Mouse (Mus musculus): ENCODE results near the gene Zfp108.
"Not testable (repeated sequence)": the region's sequence is repeated elsewhere in the genome, so short reads cannot be mapped to it uniquely, and the experiment has no call there.

The Zfp108 gene

DNA sequence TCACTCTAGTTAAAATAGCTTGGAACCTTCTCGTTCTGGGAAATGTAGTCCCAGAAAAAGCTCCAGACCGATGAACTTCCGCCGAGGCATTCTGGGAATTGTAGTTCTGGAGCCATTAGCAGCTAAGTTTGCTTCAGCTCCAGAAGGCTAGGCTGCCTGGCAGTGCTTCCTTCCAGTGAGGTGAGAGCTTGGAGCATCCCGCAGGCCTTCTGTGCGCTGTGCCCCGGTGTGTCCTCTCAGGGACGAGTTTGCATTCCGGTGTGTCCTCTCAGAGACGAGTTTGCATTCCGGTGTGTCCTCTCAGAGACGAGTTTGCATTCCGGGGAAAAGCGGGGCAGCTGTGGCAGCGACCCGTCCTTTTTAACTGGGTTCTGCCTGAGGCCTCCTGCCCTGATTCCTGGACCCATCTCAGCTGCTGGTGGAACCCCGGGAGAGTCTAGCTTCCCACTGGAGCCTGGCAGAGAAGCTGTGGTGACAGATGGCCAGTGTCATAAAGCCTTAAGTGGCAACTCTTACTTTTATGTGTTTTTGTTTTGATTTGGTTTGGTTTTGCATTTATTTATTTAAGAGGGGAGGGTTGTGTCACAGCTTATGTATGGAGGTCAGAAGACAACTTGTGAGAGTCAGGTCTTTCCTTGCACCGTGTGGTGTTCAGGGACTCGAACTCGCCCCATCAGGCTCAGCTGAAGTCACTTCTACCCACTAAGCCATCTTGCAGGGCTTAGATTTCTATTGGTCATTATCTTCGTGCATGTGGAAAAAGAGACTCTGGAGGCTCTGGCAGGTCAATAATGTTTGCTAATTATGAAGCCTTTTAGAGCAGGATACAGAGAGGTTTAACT is at the start of gene Zfp108:
TSS of gene Zfp108 (plus strand) at position 162 of the 842 bp plus-strand sequence.
- no peak for DNase-seq (ENCODE audit: low read depth, low spot score)

DNA sequence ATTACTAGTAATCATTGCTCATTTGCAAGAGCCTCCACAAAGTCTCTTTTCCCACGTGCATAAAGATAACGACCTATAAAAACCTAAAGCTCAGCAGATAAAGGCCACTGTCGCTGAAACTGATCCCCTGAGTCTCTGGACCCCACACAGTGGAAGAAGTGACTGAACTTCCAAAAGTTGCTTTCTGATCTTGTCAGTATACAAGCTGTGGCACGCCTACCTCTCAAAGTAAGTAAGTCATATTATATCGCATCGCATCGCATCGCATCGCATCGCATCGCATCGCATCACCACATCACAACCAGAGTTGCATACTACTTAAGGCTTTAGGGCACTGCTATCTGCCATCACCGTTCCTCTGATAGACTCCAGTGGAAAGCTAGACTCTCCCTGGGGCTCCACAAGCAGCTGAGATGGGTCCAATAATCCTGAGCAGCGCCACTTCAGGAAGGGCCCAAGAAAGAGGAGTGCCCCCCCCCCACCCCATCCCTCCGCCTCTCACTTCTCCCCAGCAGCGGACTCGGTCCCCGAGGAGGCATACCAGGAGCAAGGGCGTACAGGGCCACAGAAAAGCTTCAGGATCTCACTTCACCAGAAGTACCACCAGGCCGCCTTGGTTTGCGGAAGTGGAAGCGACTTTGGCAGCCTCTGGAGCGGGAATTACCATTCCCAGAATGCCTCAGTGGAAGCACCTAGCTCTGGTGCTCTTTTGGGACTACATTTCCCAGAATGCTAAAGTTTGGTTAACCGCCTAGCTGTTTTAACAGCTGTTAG is 46.9 kb upstream of the Zfp108 start:
- no peak for DNase-seq (ENCODE audit: low read depth, low spot score)

DNA sequence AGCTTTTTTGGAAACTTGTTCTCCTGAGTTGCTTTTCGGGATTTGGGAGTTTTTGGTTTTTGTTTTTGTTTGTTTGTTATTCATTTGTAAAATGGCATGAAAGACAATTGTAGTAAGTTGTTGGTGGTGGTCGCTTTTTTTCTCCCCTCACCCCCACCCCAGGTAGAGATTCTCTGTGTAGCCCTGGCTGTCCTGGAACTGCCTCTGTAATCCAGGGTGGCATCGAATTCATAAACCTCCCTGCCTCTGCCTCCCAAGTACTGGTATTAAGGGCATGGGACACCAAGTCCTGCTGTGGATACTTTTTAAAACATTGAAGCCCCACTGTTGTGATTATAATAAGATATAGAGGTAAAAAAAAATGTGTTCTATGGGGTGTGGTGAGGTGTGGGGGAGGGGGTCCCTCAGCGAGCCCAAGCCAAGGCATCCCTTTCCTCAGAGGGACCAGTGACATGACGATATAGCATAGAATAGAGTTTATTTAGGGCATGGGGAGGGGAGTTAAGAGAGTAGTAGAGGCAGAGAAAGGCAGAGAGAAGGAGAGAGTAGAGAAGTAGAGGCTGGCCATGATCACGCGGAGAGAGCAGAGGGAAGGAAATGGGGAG is 46.2 kb upstream of the Zfp108 start:
- no peak for DNase-seq (ENCODE audit: low read depth, low spot score)

DNA sequence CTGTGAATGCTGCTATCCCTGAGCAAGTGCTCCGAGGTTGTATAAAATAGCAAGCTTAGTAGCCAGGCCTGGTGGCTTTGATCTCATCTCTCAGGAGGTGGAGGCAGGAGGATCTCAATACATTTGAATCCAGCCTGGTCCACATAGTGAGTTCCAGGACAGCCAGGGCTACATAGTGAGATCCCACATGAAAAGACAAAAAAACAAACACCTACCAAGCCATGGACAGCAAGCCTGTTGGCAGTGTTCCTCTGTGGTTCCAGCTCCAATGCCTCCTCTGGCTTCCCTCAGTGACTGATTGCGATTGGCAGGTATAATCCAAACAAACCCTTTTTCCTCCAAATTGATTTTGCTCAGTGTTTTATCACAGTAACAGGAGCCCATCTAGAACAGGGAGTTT is 44.3 kb upstream of the Zfp108 start:
- no peak for DNase-seq (ENCODE audit: low read depth, low spot score)

DNA sequence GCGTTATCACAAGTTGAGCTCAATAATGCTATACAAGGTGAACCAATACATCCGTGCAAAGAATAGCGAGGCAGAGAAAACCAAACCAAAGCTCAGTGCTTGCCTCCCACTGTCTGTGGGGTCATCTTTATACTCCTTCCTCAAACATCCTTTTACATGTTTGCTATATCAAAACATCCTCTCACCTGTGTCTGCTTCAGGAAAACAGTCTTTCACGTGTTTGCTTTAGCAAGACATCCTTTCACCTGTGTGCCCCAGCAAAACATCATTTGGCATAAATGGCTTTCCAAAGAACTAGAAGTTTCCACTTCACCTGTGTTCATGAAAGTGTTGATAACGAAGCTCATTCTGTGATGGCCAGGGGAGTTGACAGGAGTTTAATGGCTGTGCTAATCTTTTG is 43.3 kb upstream of the Zfp108 start, which contains the start of gene Zfp111:
TSS of gene Zfp111 (minus strand) at position 101 of the 400 bp plus-strand sequence.
- no peak for DNase-seq (ENCODE audit: low read depth, low spot score)

DNA sequence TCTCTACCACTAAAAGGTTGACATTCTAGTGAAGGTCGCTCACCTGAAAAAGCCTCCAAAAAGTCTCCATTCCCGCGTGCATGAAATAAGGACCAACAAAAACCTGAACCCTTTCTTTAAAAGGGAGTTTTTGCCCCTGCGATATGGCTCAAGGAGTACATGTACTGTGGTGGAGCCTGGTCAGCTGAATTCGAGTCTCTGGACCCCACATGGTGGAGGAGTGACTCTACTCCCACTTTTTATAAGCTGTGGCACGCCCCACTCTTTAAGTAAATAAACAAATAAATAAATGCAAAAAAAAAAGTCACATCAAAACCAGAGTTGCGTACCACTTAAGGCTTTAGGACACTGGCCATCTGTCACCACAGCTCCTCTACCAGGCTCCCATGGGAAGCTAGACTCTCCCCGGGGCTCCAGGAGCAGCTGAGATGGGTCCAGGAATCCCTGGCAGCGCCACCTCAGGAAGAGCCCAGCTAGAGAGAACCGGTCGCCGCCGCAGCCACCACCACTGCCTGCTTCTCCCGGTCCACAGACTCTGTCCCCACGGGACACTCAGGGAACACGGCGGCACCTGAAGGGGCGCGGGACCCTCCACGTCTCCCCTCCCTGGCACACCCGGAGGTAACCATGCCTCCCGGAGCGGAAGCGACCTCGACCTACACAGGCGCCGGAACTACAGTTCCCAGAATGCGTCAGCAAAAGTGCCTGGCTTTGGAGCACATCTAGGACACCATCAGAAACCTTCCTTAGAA is 17.4 kb upstream of the Zfp108 start, which contains the start of gene Zfp109:
TSS of gene Zfp109 (minus strand) at position 521 of the 752 bp plus-strand sequence.
- DNase-seq (ENCODE audit: low read depth, low spot score), result no peak

DNA sequence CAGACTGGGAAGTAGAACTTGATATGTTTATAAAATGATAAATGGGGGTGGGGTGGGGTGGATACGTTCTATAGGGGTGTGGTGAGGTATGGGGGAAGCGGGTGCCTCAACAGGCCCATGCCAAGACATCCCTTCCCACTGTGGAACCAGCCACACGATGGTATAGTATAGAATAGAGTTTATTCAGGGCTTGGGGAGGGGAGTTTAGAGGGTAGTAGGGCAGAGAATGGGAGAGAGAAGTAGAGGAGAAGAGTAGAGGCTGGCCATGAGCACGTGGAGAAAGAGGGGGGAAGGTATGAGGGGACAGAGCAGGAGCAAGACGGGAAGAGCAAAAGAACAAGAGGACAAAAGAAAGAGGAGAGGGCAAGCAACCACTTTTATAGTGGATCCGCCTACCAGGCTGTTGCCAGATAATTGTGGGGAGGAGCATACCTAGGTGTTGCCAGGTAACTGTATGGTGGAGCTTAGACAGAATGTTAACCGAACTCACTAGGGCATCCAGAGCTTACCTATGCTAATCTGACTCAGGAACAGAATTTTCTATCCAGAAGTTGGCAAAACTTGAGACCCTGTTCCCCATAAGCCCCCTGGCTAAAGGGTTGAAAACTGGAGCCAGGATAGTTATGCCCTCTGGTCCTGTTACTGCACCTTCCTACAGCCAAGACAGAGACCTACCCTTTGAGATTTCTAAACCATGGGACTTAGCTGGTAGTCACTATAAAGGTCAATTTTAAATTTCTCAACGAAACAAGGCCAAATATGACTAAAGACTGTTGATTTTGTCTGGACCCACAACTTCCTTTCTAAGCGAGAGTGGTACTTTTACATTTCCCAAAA is 597 bp upstream of the Zfp108 start:
- no peak for DNase-seq (ENCODE audit: low read depth, low spot score)

DNA sequence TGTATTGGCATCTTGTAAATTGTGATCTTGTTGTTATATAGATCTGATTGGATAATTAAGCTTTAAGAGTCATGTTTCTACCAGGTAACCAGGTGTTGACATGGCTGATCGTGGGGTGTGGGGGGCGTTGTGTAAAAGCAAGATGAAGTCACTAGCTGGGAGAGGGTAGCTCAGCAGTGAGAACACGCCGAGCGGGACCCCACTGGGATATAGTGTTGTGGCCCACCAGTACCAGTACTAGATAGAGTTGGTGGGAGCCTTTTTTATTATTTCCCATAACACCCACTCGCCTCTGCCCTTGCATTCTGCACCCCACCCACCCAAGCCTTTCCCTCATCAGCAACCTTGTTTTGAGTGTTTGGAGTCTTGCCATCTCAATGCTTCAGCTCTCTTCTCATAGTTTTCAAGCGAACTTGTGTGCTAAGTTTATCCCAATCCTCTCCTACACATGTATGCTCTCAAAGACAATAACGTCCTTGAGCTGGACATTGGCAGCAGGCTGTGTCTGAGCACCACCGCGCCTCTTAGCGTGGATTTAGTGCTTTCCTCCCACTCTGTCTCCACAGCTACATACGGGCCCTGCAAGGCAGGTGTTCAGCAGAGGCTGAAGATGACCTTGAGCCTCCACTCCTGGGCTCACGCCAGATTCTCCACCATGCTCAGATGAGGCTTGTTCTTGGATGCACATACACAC is 4.9 kb downstream of the Zfp108 start:
- DNase-seq (ENCODE audit: low read depth, low spot score), result no peak

DNA sequence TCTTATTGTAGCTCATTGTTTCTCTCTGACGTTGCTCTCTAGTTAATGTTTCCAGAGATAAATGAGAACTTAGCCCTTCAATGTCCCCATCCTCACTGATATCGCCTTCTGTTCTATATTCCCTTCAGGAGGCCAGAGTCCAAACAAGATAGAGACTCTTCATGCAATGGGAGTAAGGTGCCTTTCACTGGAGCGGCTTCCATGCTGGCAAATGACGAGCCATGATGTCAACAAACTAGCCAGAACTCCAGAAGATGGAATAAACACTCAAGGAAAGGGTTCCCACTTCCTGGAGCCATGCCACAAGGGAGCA is 5.4 kb downstream of the Zfp108 start:
- DNase-seq (ENCODE audit: low read depth, low spot score), result no peak

DNA sequence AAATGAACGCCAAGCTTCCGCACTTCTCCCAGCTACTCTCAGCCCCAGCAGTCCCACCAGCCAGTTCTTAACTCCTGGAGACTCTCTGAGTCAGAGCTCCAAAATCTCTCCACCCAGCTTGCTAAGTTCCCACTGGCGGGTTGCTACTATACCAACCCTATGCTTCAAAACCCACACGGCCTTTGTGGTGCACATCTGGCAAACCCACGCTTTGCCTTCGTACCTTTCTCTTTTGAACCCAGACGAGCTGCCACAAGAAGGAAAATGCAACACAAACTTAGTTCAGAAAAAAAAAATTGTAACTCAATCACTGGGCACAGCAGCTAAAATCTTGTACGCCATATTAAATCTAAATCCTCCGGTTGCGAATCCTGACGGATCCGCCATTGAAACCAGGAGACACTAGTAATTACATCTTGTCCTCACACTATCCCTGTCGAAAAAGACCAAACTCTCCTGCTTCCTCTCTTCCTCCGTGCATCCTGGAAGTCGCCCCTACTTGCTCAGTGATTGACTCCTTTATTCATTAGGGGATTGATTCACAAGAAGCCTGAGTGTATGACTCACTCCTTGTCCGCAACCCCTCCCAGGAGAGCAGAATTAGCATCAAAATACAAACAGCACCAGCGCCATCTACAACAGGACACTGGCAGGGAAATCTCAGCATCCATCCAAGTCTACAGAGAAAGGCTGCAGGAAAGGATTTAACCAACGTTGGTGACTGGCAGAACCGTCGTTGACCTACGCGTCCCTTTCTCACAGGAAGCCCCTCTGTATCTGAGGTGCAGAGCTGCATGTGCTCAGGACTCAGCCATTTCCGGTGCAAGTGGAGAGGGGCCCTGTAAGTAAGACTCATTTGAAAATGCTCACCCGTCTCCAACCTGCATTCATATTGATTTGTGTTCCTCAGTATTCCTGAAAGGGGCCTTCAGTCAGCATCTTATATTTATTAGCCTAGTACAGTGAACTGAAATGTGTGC is 13.9 kb downstream of the Zfp108 start:
- no peak for DNase-seq (ENCODE audit: low read depth, low spot score)

DNA sequence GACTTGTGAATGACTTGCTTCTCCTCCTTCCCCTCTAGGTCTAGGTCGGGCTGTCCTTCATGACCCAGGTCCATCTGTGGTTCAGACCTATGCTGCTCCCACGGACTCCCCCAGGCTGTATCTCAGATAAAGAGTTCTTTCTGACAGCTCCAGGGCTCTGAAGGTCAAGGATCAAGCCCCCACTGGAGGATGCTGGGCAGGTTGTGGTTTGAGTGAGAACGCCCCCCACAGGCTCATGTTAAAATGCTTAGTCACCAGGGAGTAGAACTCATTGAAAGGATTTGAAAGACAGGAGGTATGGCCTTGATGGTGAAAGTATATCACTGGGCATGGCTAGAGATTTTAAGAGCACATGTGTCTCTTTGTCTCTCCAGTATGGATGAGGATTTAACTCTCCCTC is 14.7 kb downstream of the Zfp108 start:
- no peak for DNase-seq (ENCODE audit: low read depth, low spot score)

DNA sequence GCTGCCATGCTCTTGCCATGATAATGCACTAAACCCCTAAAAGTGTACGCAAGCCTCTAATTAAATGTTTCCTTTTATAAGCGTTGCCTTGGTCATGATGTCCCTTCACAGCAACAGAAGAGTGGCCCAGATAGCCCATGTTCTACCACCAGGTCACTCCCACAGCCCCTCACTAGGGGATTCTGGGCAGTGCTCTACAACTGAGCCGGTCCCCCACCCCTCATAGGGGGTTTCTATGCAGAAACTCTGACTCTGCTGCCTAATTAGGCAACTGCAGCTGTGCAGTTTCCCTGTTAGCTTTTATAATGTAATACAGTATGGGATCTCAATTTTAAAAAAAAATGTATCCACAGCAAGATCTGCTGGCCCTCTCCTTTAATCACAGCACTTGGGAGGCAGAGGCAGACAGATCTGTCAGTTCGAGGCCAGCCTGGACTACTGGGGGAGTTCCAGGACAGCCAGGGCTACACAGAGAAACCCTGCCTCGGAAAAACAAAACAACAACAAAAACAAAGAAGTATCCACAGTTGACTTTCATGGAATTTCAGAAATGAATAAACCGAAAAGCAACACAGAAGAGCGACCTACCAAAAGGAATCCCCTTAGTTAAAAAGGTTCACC is 15.2 kb downstream of the Zfp108 start:
- DNase-seq (ENCODE audit: low read depth, low spot score), result no peak

DNA sequence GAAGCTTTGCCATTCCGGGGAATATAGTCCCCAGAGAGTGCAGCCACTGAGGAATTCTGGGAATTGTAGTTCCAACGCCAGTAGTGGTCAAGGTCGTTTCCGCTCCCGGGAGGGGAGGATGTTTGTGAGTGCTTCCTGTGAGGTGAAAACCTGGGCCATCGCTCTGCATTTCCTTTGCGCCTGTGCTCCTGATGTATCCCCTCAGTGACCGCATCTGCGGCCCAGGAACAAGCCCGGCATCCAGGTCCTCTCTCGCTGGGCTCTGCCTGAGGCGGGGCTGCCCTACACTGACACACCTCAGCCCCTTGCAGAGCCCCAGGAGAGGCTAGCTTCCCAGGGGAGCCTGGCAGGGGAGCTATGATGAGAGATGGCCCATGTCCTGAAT is 15.7 kb downstream of the Zfp108 start, which contains the start of gene Zfp93:
TSS of gene Zfp93 (plus strand) at position 133 of the 385 bp plus-strand sequence.
- no peak for DNase-seq (ENCODE audit: low read depth, low spot score)

DNA sequence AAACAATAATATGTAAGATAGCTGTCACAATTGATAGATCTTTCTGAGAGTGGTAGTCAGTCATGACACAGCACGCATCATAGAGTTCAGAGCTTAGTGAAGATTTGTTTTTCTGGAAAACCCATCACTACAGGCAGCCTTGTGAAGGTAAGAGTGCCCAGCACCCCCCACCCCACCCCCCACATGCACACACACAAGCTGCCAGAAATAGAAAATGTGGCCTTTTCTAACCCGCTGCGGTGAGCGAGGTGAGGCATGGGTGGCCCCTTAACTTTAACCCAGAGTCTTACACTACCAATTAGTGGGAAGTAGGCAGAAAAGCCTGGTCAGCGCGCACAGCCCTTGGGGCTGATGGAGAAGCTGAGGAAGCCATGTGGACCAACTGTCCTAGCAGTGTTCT is 16.6 kb downstream of the Zfp108 start:
- DNase-seq (ENCODE audit: low read depth, low spot score), result no peak

DNA sequence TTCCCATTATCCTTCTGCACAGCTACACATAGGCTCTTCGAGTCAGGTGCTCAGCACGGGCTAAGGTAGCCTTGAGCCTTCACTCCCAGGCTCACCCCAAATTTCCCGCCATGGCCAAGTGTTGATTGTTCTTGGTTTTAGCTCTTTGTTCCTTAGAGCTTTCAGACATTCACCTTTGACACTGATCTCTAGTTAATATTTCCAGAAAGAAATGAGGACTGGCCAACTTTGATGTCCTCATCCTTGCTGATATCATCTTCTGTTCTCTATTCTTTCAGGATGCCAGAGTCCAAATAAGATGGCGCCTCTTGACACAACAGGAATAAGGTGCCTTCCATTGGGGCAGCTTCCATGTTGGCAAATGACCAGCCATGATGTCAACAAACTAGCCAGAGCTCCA is 19.9 kb downstream of the Zfp108 start:
- DNase-seq (ENCODE audit: low read depth, low spot score), result no peak

DNA sequence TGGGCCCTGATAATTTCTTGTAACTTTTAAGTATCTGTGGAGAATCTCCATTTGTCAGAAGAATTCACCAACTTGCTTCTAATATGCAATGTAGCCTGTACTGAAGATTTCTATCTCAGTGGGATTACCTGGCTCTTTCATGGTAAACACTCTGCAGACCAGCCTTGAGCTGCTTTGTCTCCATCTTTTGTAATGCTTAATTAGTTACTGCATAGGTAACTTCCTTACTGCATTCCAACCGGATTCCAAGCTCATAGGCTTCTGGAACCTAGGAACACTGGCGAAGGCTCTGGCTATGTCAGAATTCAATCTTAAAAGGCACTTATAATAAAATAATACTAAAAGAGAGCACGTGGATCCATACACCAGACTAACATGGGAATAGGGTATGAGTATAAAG is 24.2 kb downstream of the Zfp108 start:
- not testable (repeated sequence) for DNase-seq (ENCODE audit: low read depth, low spot score)

DNA sequence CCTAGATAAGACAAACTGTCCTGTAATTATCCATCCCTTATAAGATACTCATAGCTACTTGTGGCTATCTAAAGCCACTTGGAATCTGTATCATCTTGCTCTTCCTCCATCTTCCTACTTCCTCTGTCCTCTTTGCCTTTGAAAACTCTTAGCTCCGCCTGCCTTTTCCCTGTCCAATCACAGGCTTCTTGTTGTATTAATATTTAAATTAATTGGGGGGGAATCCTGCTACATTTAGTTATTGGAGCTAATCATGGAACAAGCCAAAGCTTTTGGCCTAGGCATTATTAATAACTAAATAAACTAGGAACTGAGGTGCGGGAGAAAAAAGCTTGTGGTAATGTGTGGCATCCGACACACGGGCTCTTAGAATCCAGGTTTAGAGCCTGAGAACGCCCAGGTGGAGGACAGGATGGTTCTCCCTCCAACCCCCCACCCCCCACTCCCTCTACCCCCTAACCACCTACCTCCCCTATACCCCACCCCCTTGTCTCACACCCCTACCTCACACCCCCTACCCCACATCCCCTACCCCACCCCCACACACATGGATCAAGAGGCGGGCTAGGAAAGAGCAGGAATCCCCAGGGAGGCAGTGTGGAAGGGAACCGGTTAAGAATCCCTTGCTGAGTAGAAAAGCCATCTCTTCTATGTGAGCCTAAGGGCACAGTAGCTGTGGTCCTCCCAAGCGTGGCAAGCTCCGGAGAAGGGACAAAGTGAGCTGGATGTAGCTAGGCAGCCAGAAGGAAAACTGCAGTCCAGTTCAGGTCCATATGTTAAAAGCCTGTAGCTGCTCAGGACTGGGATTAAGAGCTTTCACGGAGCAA is 25.6 kb downstream of the Zfp108 start:
- DNase-seq (ENCODE audit: low read depth, low spot score), result no peak

DNA sequence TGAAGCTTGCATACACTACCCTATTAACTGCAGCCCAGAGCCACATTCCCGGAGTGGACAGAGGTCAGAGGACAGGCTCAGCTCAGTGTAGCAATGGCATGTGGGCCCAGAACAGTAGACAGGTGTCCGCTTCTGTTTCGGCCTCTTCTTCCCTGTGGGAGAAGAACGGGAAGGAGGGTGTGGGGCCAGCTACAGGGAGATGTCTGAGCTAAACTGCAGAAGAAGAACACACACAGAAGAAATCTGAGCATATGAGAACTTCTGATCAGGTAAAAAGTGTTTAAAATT is 26.2 kb downstream of the Zfp108 start:
- DNase-seq (ENCODE audit: low read depth, low spot score), result no peak
